In the genomic region with DNA sequence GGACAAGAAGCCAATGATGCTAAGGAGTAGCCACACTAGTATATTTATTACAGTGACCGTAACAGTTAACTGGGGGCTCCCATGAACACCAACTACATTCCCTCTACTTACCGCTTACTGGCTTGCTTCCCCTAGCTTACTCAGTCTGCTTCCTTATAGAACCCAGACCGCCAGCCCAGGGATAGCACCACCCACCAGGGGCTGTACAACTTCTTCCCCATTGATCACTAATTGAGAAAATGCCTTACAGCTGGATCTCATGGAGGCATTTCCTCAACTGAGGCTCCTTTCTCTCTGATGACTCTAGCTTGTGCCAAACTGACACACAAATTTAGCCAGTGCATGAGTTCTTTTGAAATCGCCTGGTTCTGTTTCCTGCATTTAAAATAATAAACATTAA, we compare ENCODE assay signal across 28 mouse cellular contexts. TPM values are rescaled to one million over a fixed set of nuclear protein-coding genes. Genes with fewer than 3 reads are reported as not detected.
"Had no signal": no experiment of that assay in that cellular context is flagged by ENCODE, and none has a peak within 500 bp of the region (broad histone marks: within the 10 kb centered on the region; RNA-seq: fewer than 3 reads in every experiment).

No protein-coding gene starts in this region.

- H3K9me3 ChIP-seq: lung, embryonic 15.5 days; midbrain, embryonic 10.5 days; midbrain, embryonic 12.5 days; neural tube, embryonic 13.5 days; neural tube, embryonic 15.5 days had no signal

- H3K9ac ChIP-seq: lung, embryonic 15.5 days; midbrain, embryonic 12.5 days; neural tube, embryonic 13.5 days; neural tube, embryonic 15.5 days had no signal

- H3K4me2 ChIP-seq: lung, embryonic 15.5 days; midbrain, embryonic 12.5 days; neural tube, embryonic 13.5 days; neural tube, embryonic 15.5 days had no signal

- H3K4me3 ChIP-seq: lung, embryonic 15.5 days; midbrain, embryonic 10.5 days; midbrain, embryonic 12.5 days; myocyte; neural tube, embryonic 13.5 days; neural tube, embryonic 15.5 days had no signal

- H3K36me3 ChIP-seq: lung, embryonic 15.5 days; midbrain, embryonic 10.5 days; midbrain, embryonic 12.5 days; neural tube, embryonic 13.5 days; neural tube, embryonic 15.5 days had no signal

- H3K27me3 ChIP-seq: lung, embryonic 15.5 days; neural tube, embryonic 13.5 days; neural tube, embryonic 15.5 days had no signal

- ATAC-seq: lung, postnatal 0 days; midbrain, embryonic 16.5 days had no signal

- H3K27ac ChIP-seq: lung, embryonic 15.5 days; midbrain, embryonic 10.5 days; midbrain, embryonic 12.5 days; neural tube, embryonic 13.5 days; neural tube, embryonic 15.5 days had no signal

- DNase-seq: lung, adult 2 months; lung, postnatal 14 days; lung, postnatal 36 days; midbrain, embryonic 14.5 days; retina, postnatal 1 day; right cerebral cortex, adult 18-20 months; right cerebral cortex, postnatal 25 days; right cerebral cortex, postnatal 4 days; spleen, adult 18-20 months; thymus, adult 18-20 months; thymus, postnatal 25 days; thymus, postnatal 4 days had no signal

RNA-seq across cellular contexts. Expression of a gene that starts 15.3 kb away (rescaled TPM):
- total RNA-seq: megakaryocyte, adult 5-6 weeks; megakaryocyte-erythroid progenitor cell, adult 5-6 weeks had no signal
- polyA plus RNA-seq: liver, embryonic 16.5 days; lung, adult 2 months; lung, embryonic 15.5 days; lung, postnatal 0 days; midbrain, embryonic 10.5 days; midbrain, embryonic 12.5 days; midbrain, embryonic 14.5 days; midbrain, embryonic 16.5 days; myocyte; neural tube, embryonic 11.5 days; neural tube, embryonic 13.5 days; neural tube, embryonic 15.5 days; small intestine, adult 2 months; stomach, embryonic 14.5 days; stomach, embryonic 16.5 days; urinary bladder, adult 2 months had no signal

RNA-seq across cellular contexts. Expression of a gene that starts 21.6 kb away (rescaled TPM):
- total RNA-seq: megakaryocyte-erythroid progenitor cell, adult 5-6 weeks had no signal
